Mouse (Mus musculus): ENCODE measurements at regions not wholly inside any gene's neighbourhood (a gene's known extent, or its start where the extent isn't known, plus 50 kb on each side); places are given as distances from the start of the nearest gene placed in this dataset.
A peak's percentile ranks its signal among the peaks of the same experiment; 100 is the strongest.
"Not testable (repeated sequence)": the region's sequence is repeated elsewhere in the genome, so short reads cannot be mapped to it uniquely, and the experiment has no call there.

GRCm38 (mm10) chr14:17045426-17046132 is 226.6 kb upstream of the Rarb start:
- Histone ChIP-seq H3K36me3 (replicated peaks) (no peaks in the 10 kb centered on the region), H3K9me3 (no peaks in the 10 kb centered on the region), H3K4me3 (no peak overlapping the region), H3K27me3 (ENCODE audit: poor library complexity, severe bottlenecking) (no peaks in the 10 kb centered on the region), H3K27ac (no peak overlapping the region), H3K4me1 (no peaks in the 10 kb centered on the region)
- 93% methylated on average over 8 of the region's 8 CpGs for WGBS
- no peak for DNase-seq (ENCODE audit: extremely low spot score, low spot score)

DNA sequence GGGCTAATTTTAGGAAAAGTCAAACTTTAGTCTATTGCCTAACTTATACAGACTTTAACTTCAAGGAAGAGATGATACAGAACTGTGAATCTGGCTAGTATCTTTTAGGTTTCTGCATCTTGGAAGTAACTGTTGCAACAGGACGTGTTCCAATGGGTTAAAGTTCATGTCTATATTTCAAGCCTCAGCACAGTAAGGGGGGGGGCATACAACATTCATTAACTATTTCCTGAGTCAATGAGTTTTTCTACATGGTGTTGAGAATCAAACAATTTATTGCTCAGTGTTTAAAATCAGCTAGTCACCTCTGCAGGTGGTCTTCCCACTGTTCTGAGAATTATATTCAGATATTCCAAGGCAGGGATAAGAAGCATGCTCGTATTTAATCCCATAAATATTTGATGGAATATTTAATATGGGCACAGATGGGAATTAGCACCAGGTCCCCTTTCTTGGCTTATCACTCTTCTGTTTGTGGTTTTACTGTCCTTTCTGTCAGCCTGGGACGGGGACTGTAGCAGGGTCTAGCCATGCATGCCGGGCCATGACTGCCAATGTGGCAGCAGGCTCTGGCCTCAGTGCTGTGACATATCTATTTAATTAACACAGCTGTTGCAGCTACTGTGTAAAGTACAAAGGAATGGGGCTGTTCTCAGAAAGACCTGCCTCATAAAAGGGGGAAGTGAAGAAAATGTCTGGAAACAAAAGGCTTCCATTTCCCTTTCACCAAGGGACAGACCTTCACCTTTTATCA is 201.8 kb upstream of the Rarb start:
- DNase-seq (ENCODE audit: extremely low spot score, low spot score), result no peak

GRCm38 (mm10) chr14:17012931-17013330 is 194.0 kb upstream of the Rarb start:
- no peaks in the 10 kb centered on the region for H3K9me3 ChIP-seq
- WGBS, result 91% methylated on average over 1 of the region's 1 CpGs
- no peaks in the 10 kb centered on the region for H3K4me1 ChIP-seq
- H3K27ac ChIP-seq, result no peak overlapping the region
- no peaks in the 10 kb centered on the region for H3K27me3 ChIP-seq (ENCODE audit: poor library complexity, severe bottlenecking)
- H3K4me3 ChIP-seq, result no peak overlapping the region
- H3K36me3 ChIP-seq (replicated peaks), result no peaks in the 10 kb centered on the region
- DNase-seq (ENCODE audit: extremely low spot score, low spot score), result no peak

More for the DNA sequence above, 201.8 kb upstream of the Rarb start:
- H3K36me3 ChIP-seq (replicated peaks), result no peaks in the 10 kb centered on the region
- no peak overlapping the region for H3K27ac ChIP-seq
- no peaks in the 10 kb centered on the region for H3K27me3 ChIP-seq (ENCODE audit: poor library complexity, severe bottlenecking)
- H3K4me3 ChIP-seq, result no peak overlapping the region
- H3K4me1 ChIP-seq, result peaks cover 22% of the 10 kb centered on the region
- WGBS, result 60% methylated on average over 4 of the region's 4 CpGs
- no peaks in the 10 kb centered on the region for H3K9me3 ChIP-seq

- 86% methylated on average over 1 of the region's 1 CpGs for WGBS
- no peaks in the 10 kb centered on the region for H3K9me3 ChIP-seq
- H3K36me3 ChIP-seq (replicated peaks), result no peaks in the 10 kb centered on the region
- no peak overlapping the region for H3K27ac ChIP-seq
- no peaks in the 10 kb centered on the region for H3K27me3 ChIP-seq (ENCODE audit: poor library complexity, severe bottlenecking)
- DNase-seq (ENCODE audit: extremely low spot score, low spot score), result no peak
- no peak overlapping the region for H3K4me3 ChIP-seq
- H3K4me1 ChIP-seq, result no peaks in the 10 kb centered on the region
Measured at GRCm38 (mm10) chr14:17012200-17012599, 193.2 kb upstream of the Rarb start.

GRCm38 (mm10) chr14:17005194-17006018 is 186.4 kb upstream of the Rarb start:
- no peak for DNase-seq (ENCODE audit: extremely low spot score, low spot score)
- no peaks in the 10 kb centered on the region for H3K9me3 ChIP-seq
- 96% methylated on average over 8 of the region's 8 CpGs for WGBS

GRCm38 (mm10) chr14:17004714-17005113 is 185.8 kb upstream of the Rarb start:
- Histone ChIP-seq H3K4me3 (no peak overlapping the region), H3K27me3 (ENCODE audit: poor library complexity, severe bottlenecking) (no peaks in the 10 kb centered on the region), H3K9me3 (no peaks in the 10 kb centered on the region), H3K36me3 (replicated peaks) (no peaks in the 10 kb centered on the region), H3K4me1 (peaks cover 4% of the 10 kb centered on the region; the same call in 1 of the 2 replicates), H3K27ac (no peak overlapping the region)
- WGBS, result 86% methylated on average over 1 of the region's 1 CpGs
- DNase-seq (ENCODE audit: extremely low spot score, low spot score), result no peak

More at GRCm38 (mm10) chr14:17005194-17006018, 186.4 kb upstream of the Rarb start:
- Histone ChIP-seq H3K27me3 (ENCODE audit: poor library complexity, severe bottlenecking) (no peaks in the 10 kb centered on the region), H3K4me1 (no peaks in the 10 kb centered on the region), H3K27ac (no peak overlapping the region), H3K4me3 (no peak overlapping the region), H3K36me3 (replicated peaks) (no peaks in the 10 kb centered on the region)

- H3K4me1 ChIP-seq, result peaks cover 4% of the 10 kb centered on the region; the same call in 1 of the 2 replicates
- no peak for DNase-seq (ENCODE audit: extremely low spot score, low spot score)
- no peak overlapping the region for H3K27ac ChIP-seq
- H3K36me3 ChIP-seq (replicated peaks), result no peaks in the 10 kb centered on the region
- no peaks in the 10 kb centered on the region for H3K27me3 ChIP-seq (ENCODE audit: poor library complexity, severe bottlenecking)
- 64% methylated on average over 2 of the region's 2 CpGs for WGBS
- no peaks in the 10 kb centered on the region for H3K9me3 ChIP-seq
- no peak overlapping the region for H3K4me3 ChIP-seq
Measured at GRCm38 (mm10) chr14:16996716-16997115, 177.8 kb upstream of the Rarb start.

- DNase-seq (ENCODE audit: extremely low spot score, low spot score); H3K27me3 ChIP-seq (ENCODE audit: poor library complexity, severe bottlenecking); H3K4me1 ChIP-seq; H3K27ac ChIP-seq; H3K9me3 ChIP-seq; H3K36me3 ChIP-seq (replicated peaks); H3K4me3 ChIP-seq: not testable (repeated sequence)
- WGBS, result 78% methylated on average over 2 of the region's 2 CpGs
Measured at GRCm38 (mm10) chr14:16970911-16971310, 152.0 kb upstream of the Rarb start.

DNA sequence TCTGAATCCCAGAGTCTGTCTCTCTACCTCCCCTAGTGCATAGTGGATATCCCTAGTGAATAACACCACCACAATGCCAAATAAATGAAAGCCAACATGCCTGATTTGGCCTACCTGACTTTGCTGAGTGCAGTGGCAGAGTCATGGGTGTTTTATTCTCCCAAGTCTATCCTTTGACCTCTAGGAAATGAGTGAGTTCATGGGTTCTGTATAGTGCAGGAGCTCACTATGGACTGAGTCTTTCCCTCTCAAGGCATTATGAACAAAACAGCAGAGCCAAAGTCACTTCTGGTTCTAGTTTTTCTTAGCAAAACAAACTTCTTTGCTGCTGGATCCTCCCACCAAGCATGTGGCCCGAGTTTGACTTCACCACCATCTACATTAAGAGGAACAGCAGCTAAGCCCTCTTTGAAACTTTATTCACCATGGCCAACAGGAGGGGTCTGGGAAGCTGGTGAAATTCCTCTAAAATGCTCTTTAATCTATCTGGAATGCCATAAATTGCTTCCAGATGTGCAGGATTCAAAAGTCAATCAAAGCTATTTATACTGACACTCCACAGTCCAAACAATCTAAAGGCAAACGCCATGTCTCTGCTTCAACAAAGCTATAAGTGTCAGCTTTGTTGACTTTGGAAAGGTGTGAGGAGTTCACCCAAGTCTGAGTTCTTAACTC is 145.9 kb upstream of the Rarb start:
- Histone ChIP-seq H3K4me1 (no peaks in the 10 kb centered on the region), H3K27me3 (ENCODE audit: poor library complexity, severe bottlenecking) (no peaks in the 10 kb centered on the region), H3K4me3 (no peak overlapping the region), H3K9me3 (no peaks in the 10 kb centered on the region), H3K36me3 (replicated peaks) (no peaks in the 10 kb centered on the region), H3K27ac (peak overlapping the region; percentile 60; the same call in 1 of the 2 replicates)
- peak; percentile 19 for DNase-seq (ENCODE audit: extremely low spot score, low spot score)
- 49% methylated on average over 2 of the region's 2 CpGs for WGBS

- H3K4me1 ChIP-seq, result no peaks in the 10 kb centered on the region
- 72% methylated on average over 3 of the region's 3 CpGs for WGBS
- DNase-seq (ENCODE audit: extremely low spot score, low spot score), result no peak
Measured at GRCm38 (mm10) chr14:16962216-16962826, 143.4 kb upstream of the Rarb start.

GRCm38 (mm10) chr14:16957802-16958201 is 138.8 kb upstream of the Rarb start:
- H3K36me3 ChIP-seq (replicated peaks), result no peaks in the 10 kb centered on the region
- no peak for DNase-seq (ENCODE audit: extremely low spot score, low spot score)
- WGBS, result 80% methylated on average over 3 of the region's 3 CpGs

More at GRCm38 (mm10) chr14:16962216-16962826, 143.4 kb upstream of the Rarb start:
- Histone ChIP-seq H3K27me3 (ENCODE audit: poor library complexity, severe bottlenecking) (no peaks in the 10 kb centered on the region), H3K4me3 (no peak overlapping the region), H3K27ac (no peak overlapping the region), H3K9me3 (no peaks in the 10 kb centered on the region), H3K36me3 (replicated peaks) (no peaks in the 10 kb centered on the region)

More at GRCm38 (mm10) chr14:16957802-16958201, 138.8 kb upstream of the Rarb start:
- Histone ChIP-seq H3K4me1 (no peaks in the 10 kb centered on the region), H3K27me3 (ENCODE audit: poor library complexity, severe bottlenecking) (no peaks in the 10 kb centered on the region), H3K4me3 (no peak overlapping the region), H3K9me3 (no peaks in the 10 kb centered on the region), H3K27ac (no peak overlapping the region)
